Mouse (Mus musculus): ENCODE measurements at regions not wholly inside any gene's neighbourhood (a gene's known extent, or its start where the extent isn't known, plus 50 kb on each side); places are given as distances from the start of the nearest gene placed in this dataset.

DNA sequence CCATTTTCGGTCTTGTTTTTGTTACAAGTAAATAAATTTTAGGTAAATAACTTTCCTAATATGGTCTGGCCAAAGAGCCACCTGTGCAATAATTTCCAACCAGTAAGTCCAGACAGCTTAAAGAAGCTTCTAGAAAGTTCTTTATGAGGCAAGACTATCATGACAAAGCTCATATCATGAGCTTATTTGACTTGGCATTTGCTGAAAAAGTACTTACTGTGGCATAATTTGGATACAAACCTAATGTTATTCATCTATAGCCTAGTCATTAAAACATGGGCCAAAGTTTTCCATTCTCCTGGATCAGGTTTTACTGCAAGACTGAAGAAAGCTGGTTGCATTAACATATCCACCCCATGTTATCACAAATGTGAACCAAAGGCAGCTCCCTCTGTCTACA, 182.1 kb upstream of the Thbs1 start:
- TF ChIP-seq CTCF (IDR thresholded peaks at IDR 0.05; ENCODE audit: control insufficient read depth, insufficient read depth, insufficient read length) (no peak), CEBPB (IDR thresholded peaks at IDR 0.05; ENCODE audit: low read depth) (no peak)

Measured in C2C12 (cell line).